Mouse (Mus musculus): ENCODE data around the gene Tmem220. TPM values are rescaled to one million over a fixed set of nuclear protein-coding genes. Genes with fewer than 3 reads are reported as not detected.

The Tmem220 gene
- polyA plus RNA-seq, 2 experiments, result 1.2 to 1.7 TPM

- no peak for ATAC-seq (ENCODE audit: low FRiP score, low read depth)
- Histone ChIP-seq H3K27me3 (ENCODE audit: control insufficient read depth, insufficient read depth, low read length) (no peaks in the 10 kb centered on the region), H3K4me3 (replicated peaks; ENCODE audit: low read length) (no peak overlapping the region), H3K27ac (replicated peaks; ENCODE audit: low read depth, low read length) (no peak overlapping the region), H3K4me1 (ENCODE audit: control insufficient read depth, insufficient read depth, low read length) (no peaks in the 10 kb centered on the region), H3K9ac (ENCODE audit: low read depth, low read length, severe bottlenecking) (no peak overlapping the region), H3K4me2 (replicated peaks; ENCODE audit: low read depth, low read length, severe bottlenecking) (no peak overlapping the region), H3K36me3 (ENCODE audit: control insufficient read depth, insufficient read depth, low read length) (peaks cover 58% of the 10 kb centered on the region), H3K9me3 (ENCODE audit: control insufficient read depth, low read length) (no peaks in the 10 kb centered on the region)
- WGBS, result 94% methylated on average over 3 of the region's 3 CpGs
- DNase-seq (ENCODE audit: low spot score), result no peak
- TF ChIP-seq POLR2A (IDR thresholded peaks at IDR 0.05; ENCODE audit: borderline replicate concordance, extremely low read depth, insufficient read depth, insufficient read length), result no peak
Observed at GRCm38 (mm10) chr11:67039799-67040198, 14.8 kb downstream of the Tmem220 start.

- H3K4me2 ChIP-seq (replicated peaks; ENCODE audit: low read depth, low read length, severe bottlenecking), result no peak overlapping the region
- WGBS, result 96% methylated on average over 6 of the region's 6 CpGs
- DNase-seq (ENCODE audit: low spot score), result no peak
- no peak for ATAC-seq (ENCODE audit: low FRiP score, low read depth)
- TF ChIP-seq POLR2A (IDR thresholded peaks at IDR 0.05; ENCODE audit: borderline replicate concordance, extremely low read depth, insufficient read depth, insufficient read length), result no peak
- no peak overlapping the region for H3K4me3 ChIP-seq (replicated peaks; ENCODE audit: low read length)
- no peaks in the 10 kb centered on the region for H3K27me3 ChIP-seq (ENCODE audit: control insufficient read depth, insufficient read depth, low read length)
- no peak overlapping the region for H3K9ac ChIP-seq (ENCODE audit: low read depth, low read length, severe bottlenecking)
- no peaks in the 10 kb centered on the region for H3K4me1 ChIP-seq (ENCODE audit: control insufficient read depth, insufficient read depth, low read length)
- no peaks in the 10 kb centered on the region for H3K9me3 ChIP-seq (ENCODE audit: control insufficient read depth, low read length)
- peaks cover 63% of the 10 kb centered on the region for H3K36me3 ChIP-seq (ENCODE audit: control insufficient read depth, insufficient read depth, low read length)
- H3K27ac ChIP-seq (replicated peaks; ENCODE audit: low read depth, low read length), result no peak overlapping the region
Observed at GRCm38 (mm10) chr11:67040483-67040882, 15.5 kb downstream of the Tmem220 start.

GRCm38 (mm10) chr11:67043007-67043406 is 18.1 kb downstream of the Tmem220 start:
- H3K36me3 ChIP-seq (ENCODE audit: control insufficient read depth, insufficient read depth, low read length), result peaks cover 54% of the 10 kb centered on the region
- 50% methylated on average over 8 of the region's 8 CpGs for WGBS
- ATAC-seq (ENCODE audit: low FRiP score, low read depth), result no peak
- no peak for TF ChIP-seq POLR2A (IDR thresholded peaks at IDR 0.05; ENCODE audit: borderline replicate concordance, extremely low read depth, insufficient read depth, insufficient read length)
- no peak overlapping the region for H3K9ac ChIP-seq (ENCODE audit: low read depth, low read length, severe bottlenecking)
- H3K4me1 ChIP-seq (ENCODE audit: control insufficient read depth, insufficient read depth, low read length), result no peaks in the 10 kb centered on the region
- H3K4me2 ChIP-seq (replicated peaks; ENCODE audit: low read depth, low read length, severe bottlenecking), result no peak overlapping the region
- H3K27me3 ChIP-seq (ENCODE audit: control insufficient read depth, insufficient read depth, low read length), result no peaks in the 10 kb centered on the region
- no peak overlapping the region for H3K4me3 ChIP-seq (replicated peaks; ENCODE audit: low read length)
- H3K9me3 ChIP-seq (ENCODE audit: control insufficient read depth, low read length), result no peaks in the 10 kb centered on the region
- DNase-seq (ENCODE audit: low spot score), result no peak
- no peak overlapping the region for H3K27ac ChIP-seq (replicated peaks; ENCODE audit: low read depth, low read length)

- ATAC-seq (ENCODE audit: low FRiP score, low read depth) (no peak), DNase-seq (ENCODE audit: low spot score) (no peak)
- Histone ChIP-seq H3K36me3 (ENCODE audit: control insufficient read depth, insufficient read depth, low read length) (peaks cover 34% of the 10 kb centered on the region), H3K4me1 (ENCODE audit: control insufficient read depth, insufficient read depth, low read length) (no peaks in the 10 kb centered on the region), H3K9me3 (ENCODE audit: control insufficient read depth, low read length) (no peaks in the 10 kb centered on the region), H3K4me2 (replicated peaks; ENCODE audit: low read depth, low read length, severe bottlenecking) (no peak overlapping the region), H3K27ac (replicated peaks; ENCODE audit: low read depth, low read length) (no peak overlapping the region), H3K4me3 (replicated peaks; ENCODE audit: low read length) (no peak overlapping the region), H3K27me3 (ENCODE audit: control insufficient read depth, insufficient read depth, low read length) (no peaks in the 10 kb centered on the region), H3K9ac (ENCODE audit: low read depth, low read length, severe bottlenecking) (no peak overlapping the region)
- TF ChIP-seq POLR2A (IDR thresholded peaks at IDR 0.05; ENCODE audit: borderline replicate concordance, extremely low read depth, insufficient read depth, insufficient read length), result no peak
- WGBS, result 88% methylated on average over 6 of the region's 6 CpGs
Observed at GRCm38 (mm10) chr11:67044959-67045358, 20.0 kb downstream of the Tmem220 start.

GRCm38 (mm10) chr11:67047199-67047598 is 22.2 kb downstream of the Tmem220 start:
- 90% methylated on average over 5 of the region's 5 CpGs for WGBS
- H3K27ac ChIP-seq (replicated peaks; ENCODE audit: low read depth, low read length), result no peak overlapping the region
- no peaks in the 10 kb centered on the region for H3K27me3 ChIP-seq (ENCODE audit: control insufficient read depth, insufficient read depth, low read length)
- no peak overlapping the region for H3K9ac ChIP-seq (ENCODE audit: low read depth, low read length, severe bottlenecking)
- H3K4me2 ChIP-seq (replicated peaks; ENCODE audit: low read depth, low read length, severe bottlenecking), result no peak overlapping the region
- DNase-seq (ENCODE audit: low spot score) (no peak), ATAC-seq (ENCODE audit: low FRiP score, low read depth) (no peak)
- no peak overlapping the region for H3K4me3 ChIP-seq (replicated peaks; ENCODE audit: low read length)
- TF ChIP-seq POLR2A (IDR thresholded peaks at IDR 0.05; ENCODE audit: borderline replicate concordance, extremely low read depth, insufficient read depth, insufficient read length), result no peak
- peaks cover 13% of the 10 kb centered on the region for H3K36me3 ChIP-seq (ENCODE audit: control insufficient read depth, insufficient read depth, low read length)
- no peaks in the 10 kb centered on the region for H3K9me3 ChIP-seq (ENCODE audit: control insufficient read depth, low read length)
- H3K4me1 ChIP-seq (ENCODE audit: control insufficient read depth, insufficient read depth, low read length), result 0 out of 2 replicates have a peak, but pooled peaks cover 3% of the 10 kb centered on the region

- no peaks in the 10 kb centered on the region for H3K27me3 ChIP-seq (ENCODE audit: control insufficient read depth, insufficient read depth, low read length)
- H3K36me3 ChIP-seq (ENCODE audit: control insufficient read depth, insufficient read depth, low read length), result peaks cover 11% of the 10 kb centered on the region
- no peak for ATAC-seq (ENCODE audit: low FRiP score, low read depth)
- no peak for DNase-seq (ENCODE audit: low spot score)
- TF ChIP-seq POLR2A (IDR thresholded peaks at IDR 0.05; ENCODE audit: borderline replicate concordance, extremely low read depth, insufficient read depth, insufficient read length), result no peak
- no peak overlapping the region for H3K27ac ChIP-seq (replicated peaks; ENCODE audit: low read depth, low read length)
- no peaks in the 10 kb centered on the region for H3K9me3 ChIP-seq (ENCODE audit: control insufficient read depth, low read length)
- WGBS, result 87% methylated on average over 8 of the region's 8 CpGs
- no peak overlapping the region for H3K9ac ChIP-seq (ENCODE audit: low read depth, low read length, severe bottlenecking)
- H3K4me3 ChIP-seq (replicated peaks; ENCODE audit: low read length), result no peak overlapping the region
- H3K4me2 ChIP-seq (replicated peaks; ENCODE audit: low read depth, low read length, severe bottlenecking), result no peak overlapping the region
- peaks cover 7% of the 10 kb centered on the region for H3K4me1 ChIP-seq (ENCODE audit: control insufficient read depth, insufficient read depth, low read length)
Observed at GRCm38 (mm10) chr11:67048496-67048895, 23.5 kb downstream of the Tmem220 start.

Data from limb, embryonic 14.5 days (tissue).